ENCODE assay signal across 9 mouse cellular contexts in genomic region chr2:30413038-30413973, GRCm38 (mm10). TPM values are rescaled to one million over a fixed set of nuclear protein-coding genes. Genes with fewer than 3 reads are reported as not detected.
DNase-seq lines count a peak whose midpoint lies in the region; ATAC-seq and TF ChIP-seq lines count a peak whose summit lies in the region.
"Had no signal": no experiment of that assay in that cellular context is flagged by ENCODE, and none has a peak within 500 bp of the region (broad histone marks: within the 10 kb centered on the region; RNA-seq: fewer than 3 reads in every experiment).

No protein-coding gene starts in this region.

- peak overlapping the region; percentile 98 for H3K4me3 ChIP-seq in gastrocnemius, adult 2 months
- H3K4me3 ChIP-seq in megakaryocyte, embryonic 14.5 days (replicated peaks), result peak overlapping the region; percentile 83

- no peak for TF ChIP-seq CTCF in gastrocnemius, adult 2 months (IDR thresholded peaks at IDR 0.05)

- intact Hi-C loops in gastrocnemius, adult 2 months (cut with DNase I), result no loop called here
- intact Hi-C loops in left cerebral cortex, postnatal 36 days (cut with DNase I), result no loop called here

- H3K36me3 ChIP-seq in megakaryocyte, embryonic 14.5 days (replicated peaks; ENCODE audit: low read length), result peaks cover 62% of the 10 kb centered on the region

- peaks cover 79% of the 10 kb centered on the region for H3K4me1 ChIP-seq in megakaryocyte, embryonic 14.5 days

- H3K9me3 ChIP-seq in megakaryocyte, embryonic 14.5 days, result no peaks in the 10 kb centered on the region

- DNase-seq in gastrocnemius, adult 2 months, result no peak
- DNase-seq in gastrocnemius, postnatal 4 days (ENCODE audit: low spot score in 2 of 2), result no peak
- peak; percentile 70 to 77 for DNase-seq in left cerebral cortex, postnatal 36 days (ENCODE audit: low spot score in 2 of 2)
- peak; percentile 74 to 80 for DNase-seq in right cerebral cortex, postnatal 36 days (ENCODE audit: low spot score in 2 of 2)
- DNase-seq in urinary bladder, postnatal 36 days (ENCODE audit: low spot score in 2 of 2), result no peak
- DNase-seq in B cell, adult 2 months, result no peak
- DNase-seq: kidney, postnatal 14 days had no signal

- H3K27ac ChIP-seq in gastrocnemius, adult 2 months, result peak overlapping the region; percentile 99

- no peaks in the 10 kb centered on the region for H3K27me3 ChIP-seq in megakaryocyte, embryonic 14.5 days (replicated peaks)

- no peak for ATAC-seq in megakaryocyte, adult 5-6 weeks (ENCODE audit: poor library complexity, severe bottlenecking)

RNA-seq across cellular contexts. Expression of gene Crat, which starts 2.3 kb away (rescaled TPM):
- 100 to 1,000 TPM; 362 to 422 TPM for total RNA-seq in gastrocnemius, adult 2 months (2021)
- 100 to 1,000 TPM; 229 to 241 TPM for total RNA-seq in gastrocnemius, postnatal 4 days (2021)
- polyA plus RNA-seq in megakaryocyte, embryonic 14.5 days (2012; ENCODE audit: insufficient read depth, low replicate concordance), result 55.0 and 64.0 TPM in 2 replicates
- total RNA-seq in megakaryocyte, adult 5-6 weeks (2015), result 26.2 and 29.6 TPM in 2 replicates
- total RNA-seq in megakaryocyte, adult 5-6 weeks (2017), result 13.9 and 14.2 TPM in 2 replicates
- total RNA-seq in left cerebral cortex, postnatal 36 days (2021), result 10 to 100 TPM; 46.3 to 54.5 TPM

RNA-seq across cellular contexts. Expression of gene Ptpa, which starts 2.5 kb away (rescaled TPM):
- total RNA-seq in gastrocnemius, adult 2 months (2021), result 10 to 100 TPM; 48.9 to 86.1 TPM
- 100 to 1,000 TPM; 122 to 132 TPM for total RNA-seq in gastrocnemius, postnatal 4 days (2021)
- polyA plus RNA-seq in megakaryocyte, embryonic 14.5 days (2012; ENCODE audit: insufficient read depth, low replicate concordance), result 473 and 551 TPM in 2 replicates
- 68.9 and 69.0 TPM in 2 replicates for total RNA-seq in megakaryocyte, adult 5-6 weeks (2015)
- 44.3 and 45.9 TPM in 2 replicates for total RNA-seq in megakaryocyte, adult 5-6 weeks (2017)
- total RNA-seq in left cerebral cortex, postnatal 36 days (2021), result 100 to 1,000 TPM; 175 to 182 TPM

RNA-seq across cellular contexts. Expression of gene Dolpp1, which starts 21.3 kb away (rescaled TPM):
- 1 to 10 TPM; 5.3 to 6.1 TPM for total RNA-seq in gastrocnemius, adult 2 months (2021)
- total RNA-seq in gastrocnemius, postnatal 4 days (2021), result 10 to 100 TPM; 18.3 to 21.1 TPM
- polyA plus RNA-seq in megakaryocyte, embryonic 14.5 days (2012; ENCODE audit: insufficient read depth, low replicate concordance), result 24.4 and 42.0 TPM in 2 replicates
- 5.3 and 6.0 TPM in 2 replicates for total RNA-seq in megakaryocyte, adult 5-6 weeks (2015)
- 11.5 and 16.8 TPM in 2 replicates for total RNA-seq in megakaryocyte, adult 5-6 weeks (2017)
- total RNA-seq in left cerebral cortex, postnatal 36 days (2021), result 10 to 100 TPM; 24.4 to 27.0 TPM

RNA-seq across cellular contexts. Expression of gene Miga2, which starts 49.3 kb away (rescaled TPM):
- 10 to 100 TPM; 15.5 to 39.0 TPM for total RNA-seq in gastrocnemius, adult 2 months (2021)
- 10 to 100 TPM; 33.2 to 37.5 TPM for total RNA-seq in gastrocnemius, postnatal 4 days (2021)
- 7.8 and 15.0 TPM in 2 replicates for polyA plus RNA-seq in megakaryocyte, embryonic 14.5 days (2012; ENCODE audit: insufficient read depth, low replicate concordance)
- 2.0 and 2.1 TPM in 2 replicates for total RNA-seq in megakaryocyte, adult 5-6 weeks (2015)
- total RNA-seq in megakaryocyte, adult 5-6 weeks (2017), result 2.7 and 5.2 TPM in 2 replicates
- 100 to 1,000 TPM; 106 to 124 TPM for total RNA-seq in left cerebral cortex, postnatal 36 days (2021)

RNA-seq across cellular contexts. Expression of gene Sh3glb2, which starts 54.2 kb away (rescaled TPM):
- 10 to 100 TPM; 12.7 to 18.8 TPM for total RNA-seq in gastrocnemius, adult 2 months (2021)
- 10 to 100 TPM; 53.6 to 63.6 TPM for total RNA-seq in gastrocnemius, postnatal 4 days (2021)
- polyA plus RNA-seq in megakaryocyte, embryonic 14.5 days (2012; ENCODE audit: insufficient read depth, low replicate concordance), result 45.5 and 81.3 TPM in 2 replicates
- total RNA-seq in megakaryocyte, adult 5-6 weeks (2015), result 14.9 and 16.5 TPM in 2 replicates
- total RNA-seq in megakaryocyte, adult 5-6 weeks (2017), result 20.4 and 24.3 TPM in 2 replicates
- 100 to 1,000 TPM; 267 to 316 TPM for total RNA-seq in left cerebral cortex, postnatal 36 days (2021)

Comparison
In these comparisons a context has a peak if more than half of its experiments do, and no peak if none do; other contexts are left out.
1. DNase-seq: peak in left cerebral cortex, postnatal 36 days (2 of 2) and right cerebral cortex, postnatal 36 days (2 of 2); none in gastrocnemius, adult 2 months (single experiment), gastrocnemius, postnatal 4 days (0 of 2), urinary bladder, postnatal 36 days (0 of 2) and B cell, adult 2 months (0 of 2).
2. RNA of gene Crat, which starts 2.3 kb away (total RNA-seq): 362 to 422 TPM in gastrocnemius, adult 2 months and 229 to 241 TPM in gastrocnemius, postnatal 4 days; 46.3 to 54.5 TPM in left cerebral cortex, postnatal 36 days and 13.9 to 29.6 TPM in megakaryocyte, adult 5-6 weeks; every median in the first group is over 4 times any median in the second.